Mouse (Mus musculus) heart, adult 18-20 months (tissue): ENCODE measurements around the gene Hibch. TPM values are rescaled to one million over a fixed set of nuclear protein-coding genes. Genes with fewer than 3 reads are reported as not detected.

Source experiments
- DNase-seq, 2 experiments: peaks; one replicate each; pipeline ENCODE4 v3.0.0; 2021 to 2022; ENCODE audit warnings: mixed read lengths in 1 of 2
- long read RNA-seq, 2 experiments: library from polyadenylated mRNA; stranded (forward); transcript quantifications; one replicate each; pipeline ENCODE4 v2.0.0; 2021
- total RNA-seq, 2 experiments: library from RNA; stranded (reverse); gene quantifications; 2 replicates each; pipeline ENCODE4 v1.2.3; 2021

Gene Hibch
- total RNA-seq = 10 to 100 TPM; 86.2 to 91.2 TPM
- long read RNA-seq, experiment 1, transcript Hibch-201 (14 exons, 1,830 nt) = major isoform, 59 of 66 reads
- long read RNA-seq, experiment 1, partial matches to known transcripts = 5 of 66 reads
- long read RNA-seq, experiment 1, other reads (novel, unspliced or antisense) = 2 of 66 reads
- long read RNA-seq, experiment 2, transcript Hibch-201 (14 exons, 1,830 nt) = major isoform, 42 of 44 reads
- long read RNA-seq, experiment 2, partial matches to known transcripts = 0 of 44 reads
- long read RNA-seq, experiment 2, other reads (novel, unspliced or antisense) = 2 of 44 reads

GRCm38 (mm10) chr1:52844782-52845665 lies at the start of gene Hibch:
Gene Hibch, plus strand, starts transcription at chr1:52844929.
- peak; percentile 99 to 100 for DNase-seq

- no peak for DNase-seq
Observed at GRCm38 (mm10) chr1:52795927-52796326, 48.8 kb upstream of the Hibch start.

DNA sequence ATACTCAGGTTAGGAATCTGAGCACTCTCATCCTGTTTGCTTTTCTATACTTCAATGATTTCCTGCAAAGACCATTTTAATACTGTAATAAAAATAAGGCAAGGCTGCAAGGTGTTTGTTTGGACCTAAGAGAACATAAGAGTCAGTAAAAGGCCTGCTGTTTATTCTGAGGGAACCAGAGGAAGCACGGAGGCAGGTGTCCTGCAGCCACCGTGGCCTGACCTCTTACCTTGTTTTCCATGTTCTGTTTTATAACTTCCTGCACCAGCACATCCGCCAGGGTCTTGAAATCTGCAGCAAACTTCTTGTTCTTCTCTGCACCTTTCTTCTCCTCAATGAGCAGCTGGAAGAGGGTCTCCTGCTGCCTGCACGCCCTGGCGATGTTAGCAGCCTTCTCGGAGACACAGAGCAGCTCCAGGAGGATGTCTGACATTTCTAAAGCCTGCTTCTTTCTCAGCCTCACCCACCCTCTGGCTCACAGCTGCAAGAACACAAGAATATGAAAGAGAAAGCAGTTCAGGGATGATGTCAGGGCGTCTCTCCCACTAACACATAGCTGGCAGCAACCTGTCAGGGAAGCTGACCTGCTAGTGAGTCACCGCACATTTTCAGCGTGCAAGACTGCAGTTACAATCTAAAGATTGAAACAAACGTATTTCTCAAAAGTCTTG lies 45.5 kb upstream of the Hibch start:
- DNase-seq = peak; percentile 46 to 69

DNA sequence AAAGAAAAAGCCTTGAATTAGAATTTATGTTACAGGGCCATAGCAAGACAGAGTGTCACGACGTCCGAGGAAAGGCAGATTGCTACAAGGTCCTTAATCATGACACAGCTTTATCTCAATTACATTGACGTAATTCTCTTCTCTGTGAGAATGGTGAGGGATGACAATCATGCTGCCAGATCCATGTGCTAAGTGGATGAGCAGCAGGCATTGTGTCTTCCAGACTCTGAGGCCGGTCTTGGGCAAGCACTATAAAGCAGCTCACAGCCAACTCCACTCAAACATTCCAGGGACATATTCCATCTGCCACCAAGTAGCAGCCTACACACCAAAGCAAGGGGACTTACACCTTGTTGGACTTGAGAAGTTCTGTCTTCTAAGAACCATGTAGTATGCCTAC lies 45.0 kb upstream of the Hibch start:
- DNase-seq = no peak

GRCm38 (mm10) chr1:52800340-52800740 lies 44.4 kb upstream of the Hibch start:
- DNase-seq = peak; percentile 44 to 60

DNA sequence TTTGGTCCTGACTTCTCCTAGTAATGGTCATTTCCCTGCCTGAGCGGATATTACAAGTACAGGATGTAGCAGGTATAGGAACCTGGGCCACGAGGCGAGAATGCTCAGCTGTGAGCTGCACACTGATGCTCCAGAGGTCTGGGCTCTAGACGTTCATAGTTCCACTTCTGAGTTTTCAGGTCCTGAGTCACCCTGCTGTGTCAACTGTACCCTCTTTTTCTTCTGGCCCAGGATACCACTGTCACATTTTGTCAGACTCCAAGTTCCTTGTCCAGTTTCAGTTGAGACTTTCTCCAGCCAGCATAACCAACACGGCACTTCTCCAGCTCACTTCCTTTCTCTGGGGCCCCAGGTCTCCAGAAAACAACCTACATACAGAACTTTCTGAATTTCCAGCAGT lies 43.1 kb upstream of the Hibch start:
- peak in 1 of 2 experiments; percentile 21 for DNase-seq

DNA sequence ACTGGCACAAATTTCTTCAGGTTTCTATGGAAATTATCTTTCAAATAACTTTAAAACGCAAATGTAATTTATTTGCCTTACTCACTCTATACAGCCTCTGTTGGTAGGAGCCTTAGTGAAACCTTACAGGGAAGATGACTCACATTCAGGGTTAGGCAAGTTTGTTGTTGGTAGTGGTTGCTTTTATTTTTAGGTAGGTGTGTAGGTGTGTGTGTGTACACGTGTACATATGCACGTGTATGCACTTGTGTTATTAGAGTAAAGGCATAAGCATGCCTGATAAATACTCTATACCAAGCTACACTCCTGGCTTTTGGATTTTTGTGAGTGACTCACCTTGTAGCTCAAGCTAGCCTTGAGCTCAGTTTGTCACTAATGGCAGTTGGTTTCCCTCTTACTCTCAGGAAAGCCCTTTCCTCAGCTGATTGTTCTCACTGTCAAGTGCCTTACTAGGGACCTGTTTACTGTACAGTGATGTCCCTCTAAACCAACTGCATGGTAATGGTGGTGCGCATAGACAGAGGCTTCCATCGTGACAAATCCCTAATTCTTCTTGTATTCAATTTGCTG lies 42.2 kb upstream of the Hibch start:
- no peak for DNase-seq

GRCm38 (mm10) chr1:52805041-52805440 lies 39.7 kb upstream of the Hibch start:
- DNase-seq = no peak

DNA sequence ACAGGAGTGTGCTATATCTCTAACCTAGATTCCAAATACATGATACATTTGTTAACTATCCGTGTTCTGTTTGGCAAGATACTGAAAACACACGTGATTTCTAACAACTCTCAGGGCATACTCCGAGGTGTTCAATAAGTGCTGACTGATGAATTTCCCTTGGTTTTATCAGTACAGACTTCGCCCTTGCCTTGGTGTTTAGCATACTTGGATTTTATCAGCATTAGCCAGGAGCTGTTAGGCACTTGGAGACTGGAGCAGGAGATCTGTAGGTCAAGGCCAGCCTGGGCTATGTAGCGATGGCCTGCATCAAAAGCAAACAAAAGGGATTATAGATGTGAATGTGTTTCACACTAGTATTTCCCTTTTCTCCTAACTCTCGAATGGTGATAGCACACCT lies 36.3 kb upstream of the Hibch start:
- DNase-seq = no peak

DNA sequence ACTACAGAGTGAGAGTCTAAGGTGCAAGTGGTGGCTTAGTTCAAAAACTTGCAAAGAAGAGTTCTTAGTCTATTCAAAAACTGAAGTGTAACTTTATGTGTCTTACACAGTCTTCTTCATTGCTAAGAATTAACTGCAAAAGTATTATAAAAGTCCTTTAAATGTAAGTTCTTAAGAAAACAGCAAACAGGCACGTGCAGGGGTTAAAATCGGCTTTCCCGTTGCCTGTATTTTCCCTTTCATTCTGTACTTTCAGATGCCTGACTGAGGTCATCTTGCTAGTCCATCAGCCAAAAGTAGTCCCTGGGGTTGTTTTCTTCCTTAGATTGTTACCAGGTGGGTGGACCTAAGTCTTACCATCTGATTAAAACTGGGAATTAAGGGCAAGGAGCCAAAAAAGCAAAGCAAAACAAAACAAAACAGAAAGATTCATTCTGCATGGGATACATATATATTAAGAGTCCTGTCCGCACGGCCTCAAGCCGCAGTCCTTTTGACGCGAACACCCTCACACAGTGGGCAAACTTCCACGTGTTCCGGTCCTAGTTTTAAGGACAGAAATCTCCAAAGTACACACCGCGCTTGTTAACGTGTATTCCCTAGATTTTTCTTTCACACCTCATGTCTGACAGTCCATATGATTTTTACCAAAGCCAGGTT lies 28.4 kb upstream of the Hibch start:
- peak; percentile 59 to 64 for DNase-seq

DNA sequence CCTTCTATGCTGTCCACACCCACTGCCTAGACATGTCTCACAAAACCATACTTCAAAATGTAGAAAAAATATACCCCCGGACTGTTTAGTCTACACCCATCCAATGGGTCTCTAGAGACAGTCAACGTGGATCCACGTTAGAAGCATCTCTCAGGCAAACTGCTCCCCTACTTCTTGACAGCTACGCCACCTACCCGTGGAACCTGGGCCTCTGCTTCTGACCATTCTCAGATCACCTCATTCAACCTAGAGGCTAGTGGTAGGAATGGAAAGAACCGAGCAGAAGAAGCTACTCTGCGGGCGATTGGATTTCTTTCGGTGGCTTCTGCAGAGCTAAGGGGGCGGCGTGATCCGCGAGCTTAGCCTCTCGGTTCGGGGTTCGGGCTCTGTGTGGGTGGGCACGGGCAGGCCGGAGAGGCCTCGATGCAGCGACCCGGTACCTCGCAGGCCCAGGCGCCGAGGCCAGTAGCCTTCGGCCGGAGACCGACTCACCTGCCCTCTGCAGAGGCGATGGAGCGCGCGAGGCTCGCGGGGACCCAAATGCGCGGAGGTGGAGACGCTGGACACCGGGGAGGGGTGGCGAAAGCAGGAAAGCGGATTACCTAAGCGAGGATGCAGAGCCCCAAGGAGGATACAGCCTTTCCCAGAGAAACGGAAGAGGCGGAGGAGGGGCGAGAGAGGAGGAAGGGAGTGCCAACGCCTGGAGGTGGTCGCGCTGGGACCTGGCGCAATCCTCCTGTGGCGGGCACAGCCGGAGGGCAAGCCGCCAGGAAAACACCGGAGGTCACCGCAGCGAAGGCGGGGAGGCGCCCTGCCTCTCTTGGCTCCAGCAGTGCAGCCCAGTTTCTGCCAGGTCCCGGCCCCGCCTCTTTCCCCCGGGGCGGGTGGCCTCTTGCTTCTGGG lies 27.6 kb upstream of the Hibch start, which contains the start of gene Inpp1:
Gene Inpp1, minus strand, starts transcription at position 779 of the 903 bp plus-strand sequence.
- DNase-seq = peak; percentile 92

DNA sequence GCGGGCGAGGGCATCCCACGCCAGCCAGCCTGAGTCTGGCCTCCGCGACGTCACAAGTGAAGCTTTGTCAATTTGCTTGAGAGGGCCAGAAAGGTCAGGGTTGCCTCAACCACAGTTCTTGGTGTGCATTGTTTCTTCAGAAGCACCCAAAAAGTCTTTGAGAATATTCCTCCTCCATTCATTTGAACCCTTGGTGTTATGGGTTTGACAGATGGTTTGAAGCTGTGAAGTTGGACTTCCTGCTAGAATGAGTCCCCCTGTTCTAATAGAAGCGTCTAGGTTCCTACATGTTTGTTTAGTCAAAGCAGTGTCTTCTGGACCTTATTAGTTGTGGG lies 26.9 kb upstream of the Hibch start:
- DNase-seq = no peak

DNA sequence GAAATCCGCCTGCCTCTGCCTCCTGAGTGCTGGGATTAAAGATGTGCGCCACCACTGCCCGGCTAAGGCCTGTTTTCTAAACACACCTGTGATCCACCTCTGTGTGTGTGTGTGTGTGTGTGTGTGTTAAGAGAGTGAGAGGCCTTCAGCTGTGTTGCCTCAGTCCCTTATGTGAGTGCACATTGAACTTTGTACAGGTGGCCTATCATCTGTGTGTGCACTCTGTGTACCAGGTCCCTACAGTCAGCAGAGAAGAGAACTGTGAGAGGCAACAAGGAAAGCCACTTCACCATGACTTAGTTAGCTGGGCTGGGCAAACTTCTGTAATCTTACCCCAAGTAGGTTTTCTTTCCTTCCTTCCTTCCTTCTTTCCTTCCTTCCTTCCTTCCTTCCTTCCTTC lies 5.6 kb upstream of the Hibch start:
- no peak for DNase-seq

DNA sequence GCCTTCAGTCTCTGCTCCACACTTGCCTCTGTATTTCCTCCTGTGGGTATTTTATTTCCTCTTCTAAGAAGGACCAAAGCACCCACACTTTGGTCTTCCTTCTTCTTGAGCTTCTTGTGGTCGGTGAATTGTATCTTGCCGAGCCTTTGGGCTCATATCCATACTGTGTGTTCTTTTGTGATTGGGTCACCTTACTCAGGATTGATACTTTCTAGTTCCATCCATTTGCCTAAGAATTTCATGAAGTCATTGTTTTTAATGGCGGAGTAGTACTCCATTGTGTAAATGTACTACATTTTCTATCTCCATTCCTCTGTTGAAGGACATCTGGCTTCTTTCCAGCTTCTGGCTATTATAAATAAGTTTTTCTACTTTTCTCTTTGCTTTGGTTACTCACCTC lies 375 bp upstream of the Hibch start:
- peak in 1 of 2 experiments; percentile 34 for DNase-seq

GRCm38 (mm10) chr1:52846556-52846955 lies 1.8 kb downstream of the Hibch start:
- no peak for DNase-seq

DNA sequence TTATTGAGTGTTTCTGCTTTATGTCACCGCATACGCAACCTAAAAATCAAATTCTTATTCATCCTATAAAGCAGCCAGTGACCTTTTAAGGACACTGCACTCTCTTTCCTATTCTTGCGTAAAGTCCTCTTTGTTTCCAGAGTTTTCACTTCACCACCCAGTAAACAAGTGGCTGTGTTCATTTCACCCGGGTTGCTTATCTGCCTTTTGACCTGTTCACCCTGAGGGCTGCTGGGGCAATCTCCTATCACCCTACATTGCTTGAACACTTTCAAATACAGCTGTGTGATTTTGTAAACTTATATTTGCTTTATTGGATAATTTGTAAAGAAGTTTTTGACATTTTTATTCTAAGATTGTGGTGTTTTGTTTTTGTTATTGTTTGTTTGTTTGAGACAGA lies 4.7 kb downstream of the Hibch start:
- DNase-seq = no peak

DNA sequence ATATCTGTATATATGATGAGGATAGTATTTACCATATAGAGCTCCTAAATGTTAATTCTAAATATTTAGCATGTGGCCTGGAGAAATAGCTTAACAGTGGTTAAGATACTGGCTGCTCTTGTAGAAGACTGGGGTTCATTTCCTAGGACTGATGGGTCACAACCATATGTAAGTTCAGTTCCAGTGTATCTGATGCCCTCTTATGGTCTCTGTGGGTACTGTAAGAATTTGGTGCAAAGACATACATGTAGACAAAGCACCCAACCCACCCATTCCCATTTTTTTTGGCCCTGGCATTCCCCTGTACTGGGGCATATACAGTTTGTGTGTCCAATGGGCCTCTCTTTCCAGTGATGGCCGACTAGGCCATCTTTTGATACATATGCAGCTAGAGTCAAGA lies 9.3 kb downstream of the Hibch start:
- DNase-seq = peak; percentile 22 to 55

DNA sequence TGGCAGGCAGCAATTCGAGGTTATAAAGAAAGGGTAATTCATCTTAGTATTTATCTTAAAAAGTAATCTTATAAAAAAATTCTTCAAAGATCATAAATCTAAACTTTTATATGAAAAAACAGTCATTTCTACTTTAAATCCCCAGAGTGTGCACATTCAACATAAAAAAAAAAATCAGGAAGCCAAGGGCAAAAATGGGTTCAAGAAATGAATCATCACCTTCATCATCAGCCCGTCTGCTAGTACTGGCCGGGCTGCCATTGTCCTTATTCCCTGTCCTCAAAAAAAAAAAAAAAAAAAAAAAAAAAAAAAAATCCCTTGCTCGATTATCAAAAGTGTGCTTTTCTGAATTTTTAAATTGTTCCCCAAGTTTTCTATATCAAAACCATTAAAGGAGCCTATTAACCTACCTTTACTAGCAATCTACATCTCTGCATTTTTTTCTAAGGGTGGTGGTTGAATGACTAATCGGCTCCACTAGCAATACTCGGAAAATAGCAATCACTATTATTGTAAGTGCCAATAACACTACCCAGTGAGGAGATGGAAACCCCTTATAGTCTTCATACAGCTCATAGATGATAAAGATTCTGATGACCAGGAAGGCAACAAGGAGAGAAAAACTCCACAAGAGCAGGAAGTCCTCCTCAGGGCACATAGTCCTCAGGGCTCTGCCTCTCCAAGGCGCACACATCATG lies 11.3 kb downstream of the Hibch start:
- DNase-seq = no peak

DNA sequence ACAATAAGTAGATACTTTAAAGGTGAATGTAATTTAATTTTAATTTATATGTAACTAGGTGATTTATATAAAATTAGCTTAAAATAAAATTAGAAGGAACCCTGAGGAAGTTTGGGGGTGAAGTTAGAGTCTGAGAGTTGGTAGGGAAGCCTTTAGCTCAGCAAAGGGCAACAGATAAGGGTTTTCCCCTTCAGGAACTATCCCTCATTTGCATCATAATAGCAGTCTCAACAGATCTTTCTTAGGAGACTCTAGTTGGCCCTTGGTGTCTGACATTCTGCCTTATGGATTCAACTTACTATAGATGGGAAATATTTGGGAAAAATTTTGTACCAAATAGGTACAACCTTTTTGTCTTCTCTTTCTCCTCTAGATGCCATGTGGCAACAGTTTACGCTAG lies 19.5 kb downstream of the Hibch start:
- no peak for DNase-seq

DNA sequence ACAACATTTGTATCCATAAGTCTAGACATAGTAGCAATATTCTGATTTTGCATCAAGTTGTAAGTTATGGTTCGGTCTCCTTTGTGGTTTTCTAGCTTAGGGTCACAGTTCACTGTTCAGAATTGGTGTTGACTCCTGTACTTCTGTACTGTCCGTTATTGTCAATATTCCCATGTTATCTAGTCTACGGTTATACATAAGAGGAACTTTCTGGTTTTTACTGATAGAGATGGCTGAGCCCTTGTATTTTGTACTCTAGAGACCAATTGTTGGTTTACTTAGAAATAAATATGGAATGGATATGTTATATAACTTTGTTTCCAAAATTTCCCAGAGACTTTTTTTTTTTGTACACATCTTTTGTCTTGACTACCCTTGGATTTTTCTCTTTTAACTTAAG lies 21.3 kb downstream of the Hibch start:
- DNase-seq = no peak
